Mouse (Mus musculus) right cerebral cortex, postnatal 36 days (tissue): ENCODE results near the gene Psmb3.

Source experiments
- DNase-seq, 2 experiments: peaks; one replicate each; pipeline ENCODE4 v3.0.0; 2022; ENCODE audit warnings: low spot score in 2 of 2, mixed read lengths in 1 of 2

Gene Psmb3

DNA sequence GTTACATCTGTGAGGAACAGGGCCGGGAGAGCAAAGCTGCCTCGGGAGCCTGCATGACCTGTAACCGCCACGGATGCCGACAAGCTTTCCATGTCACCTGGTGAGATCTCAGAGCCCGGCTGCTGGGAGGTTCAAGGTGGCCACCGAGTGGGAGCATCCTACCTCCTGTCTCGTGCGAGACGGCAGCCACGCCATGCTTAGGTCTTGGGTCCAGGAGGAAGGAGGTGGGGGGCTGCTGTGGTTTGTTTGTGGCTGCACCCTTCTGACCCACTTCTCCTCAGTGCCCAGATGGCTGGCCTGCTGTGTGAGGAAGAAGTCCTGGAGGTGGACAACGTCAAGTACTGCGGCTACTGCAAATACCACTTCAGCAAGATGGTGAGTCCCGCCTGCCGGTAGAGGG, 36.4 kb upstream of the Psmb3 start:
- DNase-seq, result no peak

DNA sequence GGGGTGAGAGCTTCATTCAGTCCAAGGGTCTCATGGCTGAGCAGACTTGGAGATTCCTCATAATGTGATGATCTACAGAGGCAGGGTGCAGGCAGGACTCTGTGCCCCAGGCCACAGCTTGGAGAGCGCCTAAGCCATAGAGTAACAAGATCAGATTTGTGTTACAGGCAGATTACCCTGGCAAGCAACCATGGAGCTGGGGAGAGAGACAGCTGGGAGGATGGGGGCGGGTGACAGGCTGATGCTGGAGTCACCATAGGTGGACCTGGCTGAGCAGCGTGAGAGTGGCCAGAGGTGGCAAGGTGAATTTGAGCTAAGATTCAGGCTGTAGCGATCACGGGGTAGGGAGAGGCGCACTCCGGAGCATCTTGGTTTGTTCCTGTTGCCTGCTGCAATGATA, 35.0 kb upstream of the Psmb3 start:
- no peak for DNase-seq

DNA sequence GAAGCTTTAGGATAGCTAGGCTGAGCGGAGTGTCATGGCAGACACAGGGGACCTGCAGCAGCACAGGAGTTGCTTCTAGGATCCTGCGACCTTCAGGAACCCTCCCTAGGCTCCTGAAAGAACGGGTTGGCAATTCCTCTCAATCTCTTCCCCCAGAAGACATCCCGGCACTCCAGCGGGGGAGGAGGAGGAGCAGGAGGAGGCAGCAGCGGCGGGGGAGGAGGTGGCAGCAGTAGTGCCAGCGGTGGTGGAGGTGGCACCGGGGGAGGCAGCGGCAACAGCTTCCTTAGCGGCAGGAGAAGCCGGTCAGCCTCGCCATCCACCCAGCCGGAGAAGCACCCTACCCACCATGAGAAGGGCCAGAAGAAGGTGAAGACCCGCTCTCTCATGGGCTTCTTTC, 33.9 kb upstream of the Psmb3 start:
- no peak for DNase-seq

DNA sequence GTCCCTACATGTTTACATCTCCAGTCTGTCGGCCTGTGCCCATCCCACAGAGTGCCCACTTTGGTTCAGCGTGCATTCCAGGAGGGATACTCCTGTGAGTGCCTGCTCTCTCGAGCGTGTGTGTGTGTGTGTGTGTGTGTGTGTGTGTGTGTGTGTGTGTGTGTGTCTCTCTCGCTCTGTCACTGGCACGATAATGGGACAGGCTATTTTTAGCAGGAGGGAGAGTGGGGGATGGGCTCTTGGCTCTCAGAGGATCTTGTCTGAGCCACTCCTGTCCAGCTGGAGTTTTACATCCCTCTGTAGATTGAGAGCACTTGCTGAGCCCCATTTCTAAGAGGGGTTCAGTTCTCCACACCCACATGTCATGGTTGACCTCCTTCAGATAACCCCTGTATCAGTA, 33.4 kb upstream of the Psmb3 start:
- DNase-seq, result peak; percentile 36 to 60

DNA sequence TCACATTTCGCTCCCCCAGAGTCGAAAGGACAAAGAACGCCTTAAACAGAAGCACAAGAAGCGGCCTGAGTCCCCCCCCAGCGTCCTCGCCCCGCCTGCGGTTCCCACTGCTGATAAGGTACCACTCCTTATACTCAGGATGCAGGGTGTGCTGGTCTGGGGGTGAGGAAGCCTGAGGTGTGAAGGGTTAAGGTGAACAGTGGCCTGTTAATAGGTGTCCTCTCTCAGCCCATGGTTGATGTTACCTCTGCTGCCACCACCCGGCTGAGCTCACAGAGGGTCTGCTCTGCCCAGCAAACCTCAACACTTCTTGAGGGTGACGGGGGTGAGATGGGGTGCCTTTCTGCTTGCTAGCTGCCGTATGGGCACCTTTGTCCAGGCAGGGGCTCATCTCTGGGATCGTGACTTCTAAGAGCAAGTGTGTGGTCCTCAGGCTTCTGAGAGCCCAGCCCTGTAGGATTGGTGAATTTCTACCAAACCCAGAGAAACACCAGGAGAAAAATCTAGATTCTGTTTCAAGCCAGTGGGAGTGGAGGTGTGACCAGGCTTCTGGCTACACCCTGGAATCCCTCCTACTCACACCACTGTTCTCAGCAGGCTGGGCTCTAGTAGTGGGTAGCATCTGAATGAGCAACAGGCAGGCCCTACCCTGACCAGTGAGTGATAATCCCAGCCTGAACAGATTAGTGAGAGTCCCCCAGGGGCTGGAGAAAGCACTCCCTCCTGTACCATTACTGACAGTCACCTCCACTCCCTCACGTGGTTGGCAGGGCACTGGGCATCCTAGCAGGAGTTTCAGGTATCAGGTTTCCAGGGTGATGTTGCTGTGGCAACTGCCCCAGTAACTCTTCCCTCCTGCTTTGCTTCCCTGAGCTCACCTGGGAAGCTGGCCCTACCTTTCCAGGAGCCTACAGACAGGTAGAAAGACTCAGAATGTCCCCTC, 32.7 kb upstream of the Psmb3 start:
- DNase-seq, result peak in 1 of 2 experiments; percentile 50

DNA sequence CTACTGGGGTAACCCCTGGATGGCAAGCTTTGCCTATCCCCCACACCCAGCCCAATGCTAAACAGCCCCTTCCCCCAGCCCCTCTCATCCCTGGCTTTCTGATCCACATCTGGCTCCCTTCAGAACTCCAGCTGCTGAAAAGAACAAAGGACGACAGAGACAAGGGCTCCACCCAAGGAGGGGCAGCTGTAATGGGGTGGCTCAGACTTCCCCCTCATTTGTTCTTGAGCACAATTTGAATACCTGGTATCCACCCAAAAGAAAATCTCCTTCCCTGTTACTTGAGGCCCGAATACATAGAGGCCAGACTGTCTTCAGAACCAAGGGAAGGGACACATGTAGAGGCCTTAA, 32.0 kb upstream of the Psmb3 start:
- no peak for DNase-seq

DNA sequence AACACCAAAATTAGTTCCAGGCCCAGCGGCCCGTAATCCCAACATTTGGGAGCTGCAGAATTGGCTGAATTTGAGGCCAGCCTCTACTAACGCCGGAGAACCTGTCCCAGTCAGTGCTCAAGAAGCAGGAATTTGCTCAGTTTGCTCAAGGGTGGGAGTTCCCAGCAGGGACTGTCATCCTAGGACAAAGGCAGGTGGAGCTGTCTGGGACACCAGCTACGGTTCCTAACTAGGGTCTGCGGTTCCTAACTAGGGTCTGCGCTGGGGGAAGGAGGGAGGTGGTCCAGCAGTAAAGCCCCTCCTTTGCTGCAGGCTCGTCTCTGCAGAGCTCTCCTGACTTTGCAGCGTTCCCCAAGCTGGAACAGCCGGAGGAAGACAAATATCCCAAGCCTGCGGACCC, 30.1 kb upstream of the Psmb3 start:
- no peak for DNase-seq

DNA sequence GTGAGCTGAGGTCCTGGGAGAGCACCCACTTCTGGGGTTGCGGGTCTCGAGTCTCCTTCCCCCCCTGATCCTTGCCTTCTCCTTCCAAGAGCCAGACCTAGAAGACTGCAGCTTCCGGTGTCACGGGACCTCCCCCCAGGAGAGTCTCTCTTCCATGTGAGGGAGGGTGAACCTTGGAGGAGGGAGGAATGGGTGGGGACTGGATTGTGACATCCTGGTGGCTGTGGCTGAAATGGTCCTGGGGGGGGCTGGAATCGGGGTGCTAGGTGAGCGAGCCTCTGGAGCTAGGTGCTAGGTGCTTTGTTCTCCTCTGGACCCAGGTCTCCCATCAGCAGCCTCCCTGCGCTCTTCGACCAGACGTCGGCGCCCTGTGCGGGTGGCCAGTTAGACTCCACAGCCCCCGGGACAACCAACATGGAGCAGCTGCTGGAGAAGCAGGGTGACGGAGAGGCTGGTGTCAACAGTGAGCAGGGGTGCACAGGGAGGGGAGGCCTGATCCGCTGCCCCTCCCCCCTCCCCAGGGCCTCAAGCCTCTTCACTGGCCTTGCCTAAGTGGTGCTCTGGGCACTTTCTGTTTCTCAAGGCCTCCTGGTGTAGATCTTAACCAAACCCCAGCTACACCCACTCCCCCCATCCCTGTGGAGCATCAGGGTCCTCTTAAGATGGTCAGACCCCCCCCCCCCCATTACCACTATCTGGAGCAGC, 27.0 kb upstream of the Psmb3 start:
- no peak for DNase-seq

DNA sequence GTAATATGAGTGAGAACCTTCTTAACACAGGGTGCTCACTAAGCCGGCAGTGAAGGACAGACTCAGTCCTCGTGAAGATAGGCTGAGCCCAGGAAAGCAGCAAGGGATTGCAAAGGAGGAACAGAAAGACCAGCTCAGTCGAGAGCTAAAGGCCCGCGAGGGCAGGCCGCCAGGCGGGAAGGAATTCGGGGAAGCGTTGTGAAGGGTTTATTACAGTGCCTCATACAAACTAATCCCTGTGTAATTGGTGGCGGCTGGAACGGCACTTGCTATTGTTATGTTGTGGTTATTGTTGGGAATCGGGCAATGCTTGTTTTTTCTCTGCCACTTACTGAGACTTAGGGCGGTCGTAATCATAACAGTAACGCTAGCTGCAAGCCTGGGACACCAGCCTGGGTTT, 25.8 kb upstream of the Psmb3 start:
- DNase-seq, result no peak

DNA sequence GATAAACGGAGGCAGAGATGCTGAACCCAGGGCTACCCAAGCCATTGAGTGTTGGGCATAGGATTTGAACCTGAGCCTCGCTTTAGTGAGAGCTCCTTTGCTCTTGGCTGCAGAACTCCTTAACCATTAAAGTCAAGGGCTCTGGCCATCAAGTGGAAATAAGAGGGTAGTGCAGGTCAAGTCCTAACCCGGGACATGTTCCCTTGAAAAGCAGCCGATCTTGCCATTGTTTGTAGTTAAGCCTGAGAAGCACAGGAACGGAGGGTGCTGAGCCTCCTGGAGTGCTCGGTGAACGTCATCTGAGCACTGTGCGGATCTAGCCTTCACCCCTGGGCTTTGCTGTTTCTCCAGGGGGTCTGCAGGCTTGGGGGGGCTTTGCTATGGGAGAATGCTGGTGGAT, 25.4 kb upstream of the Psmb3 start:
- no peak for DNase-seq

DNA sequence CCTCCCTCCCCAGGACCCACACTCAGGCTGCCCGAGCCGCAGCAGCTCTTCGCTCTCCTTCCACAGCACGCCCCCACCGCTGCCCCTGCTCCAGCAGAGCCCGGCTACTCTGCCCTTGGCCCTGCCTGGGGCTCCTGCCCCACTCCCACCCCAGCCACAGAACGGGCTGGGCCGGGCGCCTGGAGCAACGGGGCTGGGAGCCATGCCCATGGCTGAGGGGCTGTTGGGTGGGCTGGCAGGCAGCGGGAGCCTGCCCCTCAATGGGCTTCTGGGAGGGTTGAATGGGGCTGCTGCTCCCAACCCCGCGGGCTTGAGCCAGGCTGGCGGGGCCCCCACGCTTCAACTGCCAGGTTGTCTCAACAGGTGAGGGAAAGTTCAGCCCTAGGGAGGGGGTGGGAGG, 24.9 kb upstream of the Psmb3 start:
- DNase-seq, result no peak

DNA sequence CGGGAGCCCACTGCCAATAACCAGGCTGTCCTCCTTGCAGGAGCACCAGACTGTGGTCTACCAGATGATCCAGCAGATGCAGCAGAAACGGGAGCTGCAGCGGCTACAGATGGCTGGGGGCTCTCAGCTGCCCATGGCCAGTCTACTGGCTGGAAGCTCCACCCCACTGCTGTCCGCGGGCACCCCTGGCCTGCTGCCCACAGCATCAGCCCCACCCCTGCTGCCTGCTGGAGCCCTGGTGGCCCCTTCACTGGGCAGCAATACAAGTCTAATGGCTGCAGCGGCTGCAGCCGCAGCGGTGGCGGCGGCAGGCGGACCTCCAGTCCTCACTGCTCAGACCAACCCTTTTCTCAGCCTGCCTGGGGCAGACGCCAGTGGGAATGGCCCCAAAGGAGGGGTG, 22.8 kb upstream of the Psmb3 start:
- no peak for DNase-seq

DNA sequence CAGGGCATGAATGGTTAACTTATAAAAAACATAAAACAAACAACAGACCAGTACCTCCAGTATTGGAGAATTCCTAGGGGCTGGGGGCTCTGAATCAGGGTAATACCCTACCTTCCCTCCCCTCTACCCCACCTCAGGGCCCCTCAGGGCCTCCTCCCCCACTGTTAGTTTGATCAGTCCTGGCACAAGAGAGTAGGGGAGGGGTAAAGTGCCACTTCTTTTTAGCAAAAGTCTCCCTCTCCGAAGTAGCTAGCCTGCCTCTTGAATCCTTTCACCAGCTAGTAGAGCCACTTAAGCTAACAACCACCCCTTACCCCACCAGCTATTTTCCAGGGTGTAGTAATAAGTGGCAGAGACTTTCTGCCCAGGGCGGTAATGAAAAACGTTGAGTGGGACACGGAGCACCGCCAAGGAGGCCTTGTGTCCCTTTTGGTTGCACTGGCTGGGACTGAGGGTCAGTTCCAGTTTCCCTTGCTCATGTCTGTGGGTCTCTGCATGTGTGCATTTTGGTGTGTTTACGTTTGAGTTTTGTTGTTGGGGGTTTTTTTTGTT, 20.6 kb upstream of the Psmb3 start:
- no peak for DNase-seq

DNA sequence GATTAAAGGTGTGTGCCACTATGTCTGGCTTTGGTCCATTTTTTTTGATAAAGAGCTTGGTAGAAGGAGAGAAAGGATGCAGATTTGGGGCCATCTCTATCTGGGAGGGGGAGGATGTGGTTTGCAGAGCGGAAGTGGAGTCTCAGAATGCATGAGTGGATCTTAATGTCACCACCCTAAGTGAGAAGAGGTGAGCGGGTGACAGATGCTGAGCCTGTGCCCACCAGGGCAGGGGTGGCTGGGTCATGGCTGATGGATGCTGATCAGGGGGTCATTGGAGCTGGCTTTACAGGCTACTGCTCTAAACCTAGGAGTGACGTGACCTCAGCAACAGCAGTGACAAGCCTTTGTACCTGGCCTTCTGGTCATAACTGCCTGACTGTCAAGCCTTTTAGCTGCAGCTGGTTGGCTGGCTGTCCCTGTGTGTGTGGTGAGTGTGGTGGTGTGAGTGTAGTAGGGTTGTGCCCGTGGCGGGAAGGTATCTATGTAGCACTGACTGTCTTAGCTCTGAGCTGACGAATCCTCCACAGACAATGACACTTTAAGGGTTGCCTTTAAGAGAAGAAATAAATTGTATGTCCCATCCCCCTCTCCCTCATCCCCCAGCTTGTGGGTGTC, 19.0 kb upstream of the Psmb3 start:
- no peak for DNase-seq

DNA sequence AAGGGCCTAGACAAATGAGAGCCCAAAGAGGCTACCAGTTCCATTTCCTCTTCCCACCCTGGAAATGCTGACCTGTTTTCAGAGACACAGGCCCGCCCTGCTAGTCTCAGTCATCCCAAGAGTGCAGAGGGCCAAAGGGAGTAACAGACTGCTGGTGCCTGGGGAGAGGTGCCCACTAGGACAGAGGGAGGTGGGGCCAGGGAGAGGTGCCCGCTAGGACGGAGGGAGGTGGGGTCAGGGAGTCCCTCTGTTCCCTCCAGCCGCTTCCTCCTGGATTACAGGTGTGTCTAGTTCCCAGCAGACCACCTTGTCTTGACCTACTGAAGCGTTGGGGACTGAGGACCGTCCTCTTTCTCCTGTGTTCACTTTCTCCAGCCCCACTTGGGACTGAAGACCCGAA, 18.4 kb upstream of the Psmb3 start:
- DNase-seq, result no peak

DNA sequence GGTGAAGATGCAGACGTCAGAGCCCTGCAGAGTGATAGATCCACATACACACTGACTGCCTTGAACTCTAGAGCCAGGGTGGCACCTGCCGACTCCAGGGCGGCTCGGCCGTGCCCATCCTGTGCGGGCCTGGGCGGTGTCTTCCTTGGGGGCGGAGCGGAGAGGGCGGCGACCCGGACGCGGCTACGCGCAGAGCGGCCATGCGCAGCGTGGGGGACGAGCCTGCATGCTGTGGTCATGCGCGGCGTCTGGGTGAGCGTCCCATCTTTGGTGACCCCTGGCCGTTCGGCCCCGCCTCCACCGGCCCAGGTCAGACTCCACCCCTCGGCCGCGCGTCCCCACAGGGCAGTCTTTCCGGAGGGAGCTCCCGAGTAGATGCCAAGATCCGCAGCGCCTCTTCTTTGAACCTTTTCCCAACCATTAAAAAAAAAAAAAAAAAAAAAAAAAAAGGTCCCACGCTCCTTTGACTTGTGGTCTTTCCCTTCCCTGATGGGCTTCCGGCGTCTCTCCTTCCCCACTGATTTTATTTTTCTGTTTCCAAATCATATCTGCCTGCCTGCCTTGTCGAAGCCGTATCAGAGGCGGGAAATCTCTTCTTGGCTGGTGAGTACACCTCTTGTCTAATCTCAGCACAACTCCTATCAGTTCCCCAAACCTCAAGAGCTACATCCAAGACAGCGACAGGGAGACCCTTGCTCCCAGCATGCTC, 17.4 kb upstream of the Psmb3 start, which contains the start of gene Cisd3:
Cisd3 (plus strand) TSS at position 214 of the 709 bp plus-strand sequence.
- peak; percentile 82 to 88 for DNase-seq

DNA sequence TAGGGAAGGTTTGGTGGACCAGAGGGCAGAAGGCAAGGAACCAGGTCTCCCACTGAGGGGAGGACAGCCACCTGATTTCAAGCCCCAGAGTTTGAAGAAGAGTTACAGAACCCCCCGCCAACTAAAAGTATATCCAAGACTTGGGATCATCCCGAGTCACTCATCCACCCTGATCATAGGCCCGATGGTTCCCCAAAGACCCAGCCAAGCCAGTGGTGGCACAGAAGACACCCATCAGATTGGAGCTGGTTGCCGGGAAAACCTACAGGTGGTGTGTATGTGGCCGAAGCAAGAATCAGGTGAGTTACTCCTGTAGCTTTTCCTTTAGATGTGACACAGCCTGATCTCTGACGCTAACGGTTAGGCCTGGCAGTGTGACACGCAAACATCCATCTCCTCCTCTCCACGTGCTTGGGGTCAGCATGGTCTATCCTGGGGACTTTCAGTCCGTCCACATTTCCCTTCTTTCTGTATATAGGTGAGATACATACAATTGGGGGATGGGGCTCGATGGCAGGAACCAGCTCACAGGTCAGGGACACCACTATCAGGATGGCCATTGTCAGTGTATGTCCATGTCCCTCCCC, 16.8 kb upstream of the Psmb3 start:
- no peak for DNase-seq

DNA sequence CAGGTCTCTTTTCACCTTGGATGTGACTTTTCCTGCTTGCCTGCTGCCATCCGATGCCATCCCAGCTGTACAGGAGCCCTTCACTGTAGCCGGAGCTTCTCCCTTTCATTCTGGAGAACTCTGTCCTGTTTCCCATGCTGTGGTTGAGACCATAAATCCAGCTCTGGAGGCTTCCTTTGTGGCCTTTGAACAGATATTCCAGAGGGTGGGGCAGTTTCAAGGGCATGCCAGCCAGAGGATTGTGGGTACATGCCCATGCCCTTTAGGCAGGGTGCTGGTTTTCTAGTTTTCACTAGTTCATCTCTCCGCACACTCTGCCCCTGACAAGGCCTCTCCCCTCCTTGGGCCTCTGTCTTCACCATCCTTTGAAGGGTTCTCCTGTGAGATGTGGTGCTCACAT, 16.1 kb upstream of the Psmb3 start:
- no peak for DNase-seq

DNA sequence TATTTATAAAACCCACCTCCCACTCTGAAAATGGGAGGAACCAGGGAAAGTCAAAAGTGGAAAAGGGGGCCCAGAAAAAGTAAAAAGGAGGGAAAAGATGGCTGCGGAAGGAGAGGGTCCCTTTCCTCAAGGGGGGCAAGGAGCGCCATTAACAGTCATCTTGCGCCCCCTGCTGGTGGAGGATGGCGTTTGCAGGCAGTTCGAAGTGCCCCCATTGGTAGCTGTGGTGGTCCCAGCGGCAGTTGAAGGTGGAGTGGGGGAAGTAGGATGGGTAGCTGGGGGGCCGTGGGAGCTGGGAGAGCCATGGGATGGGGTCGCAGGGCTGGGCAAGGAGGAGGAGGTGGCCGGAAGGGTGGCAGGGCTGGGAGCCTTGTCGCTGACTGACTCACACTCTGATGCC, 13.3 kb upstream of the Psmb3 start:
- no peak for DNase-seq

DNA sequence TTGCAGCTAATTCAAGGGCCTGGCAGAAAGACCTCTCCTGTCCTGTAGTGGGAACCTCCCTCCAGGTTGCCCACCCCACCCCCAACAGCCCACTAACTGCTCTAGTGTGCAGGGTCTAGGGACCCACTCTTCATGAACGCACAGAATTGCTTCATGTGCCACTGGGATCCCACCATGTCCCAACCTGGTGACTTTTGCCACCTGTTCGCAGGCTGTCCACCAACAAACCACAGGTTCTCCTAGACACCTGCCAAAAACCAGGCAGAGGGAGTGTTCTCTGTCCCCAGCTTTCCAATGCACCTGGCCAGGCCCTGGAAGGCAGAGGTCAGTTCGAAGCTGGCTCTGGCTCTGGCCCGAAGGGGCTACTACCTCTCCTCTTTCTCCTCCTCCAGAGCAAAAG, 8.8 kb upstream of the Psmb3 start:
- DNase-seq, result no peak

DNA sequence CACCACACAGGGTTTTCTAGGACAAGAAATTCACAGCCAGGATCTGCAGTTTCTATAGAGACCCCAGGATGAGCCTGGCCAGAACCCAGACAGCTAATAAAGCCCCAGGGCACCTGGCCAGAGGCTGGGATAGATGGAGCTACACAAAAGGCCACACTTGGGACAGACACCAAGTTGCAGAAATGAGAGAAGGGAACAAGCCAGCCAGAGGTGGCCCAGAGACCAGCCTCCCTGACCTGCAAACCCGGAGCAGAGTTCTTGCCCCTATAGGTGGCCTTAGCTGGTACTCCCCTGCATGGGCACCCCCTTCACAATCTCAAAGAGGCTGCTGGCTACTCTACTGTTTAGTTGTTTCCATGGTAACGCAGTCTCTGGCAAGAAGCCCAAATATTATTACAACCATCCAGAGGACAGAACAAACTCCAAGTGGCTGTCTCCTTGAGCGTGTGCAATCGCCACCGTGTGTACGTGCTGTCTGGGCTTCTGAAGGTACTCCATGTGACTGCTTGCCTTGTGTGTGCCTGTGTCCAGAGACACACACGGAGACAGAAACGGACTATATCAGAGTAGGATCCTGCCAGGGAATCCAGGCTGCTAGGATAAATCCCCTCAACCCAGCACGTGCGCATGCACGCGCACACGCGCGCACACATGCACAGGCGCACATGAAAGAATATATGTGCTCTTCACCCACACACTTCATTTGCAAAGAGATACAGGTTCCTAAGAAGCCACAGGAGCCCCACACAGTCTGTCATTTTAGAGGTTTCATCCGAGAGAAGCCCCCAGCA, 8.1 kb upstream of the Psmb3 start:
- DNase-seq, result no peak
